Mouse (Mus musculus) forebrain, embryonic 10.5 days (tissue): ENCODE data around the gene Fkbp4. TPM values are rescaled to one million over a fixed set of nuclear protein-coding genes. Genes with fewer than 3 reads are reported as not detected.
A peak's percentile ranks its signal among the peaks of the same experiment; 100 is the strongest.

Source experiments
- DNase-seq: peaks from one replicate; pipeline ENCODE4 v3.0.0-alpha.2; 2017; ENCODE audit warnings: low spot score; ENCODE audit errors: extremely low spot score
- H3K27ac ChIP-seq: fragments of 300-500 bp; sonication (generic); 2 replicates; pipeline ENCODE4 v1.5.1; 2016; ENCODE audit warnings: mild to moderate bottlenecking
- H3K27me3 ChIP-seq: fragments of 300-500 bp; sonication (generic); 2 replicates; pipeline ENCODE4 v1.6.1; 2016; ENCODE audit warnings: mild to moderate bottlenecking; ENCODE audit not compliant: poor library complexity, severe bottlenecking
- H3K36me3 ChIP-seq: fragments of 300-500 bp; sonication (generic); replicated peaks from 2 replicates; pipeline ENCODE4 v1.6.1; 2016; ENCODE audit warnings: mild to moderate bottlenecking, moderate library complexity
- H3K4me1 ChIP-seq: fragments of 300-500 bp; sonication (generic); 2 replicates; pipeline ENCODE4 v1.6.1; 2016
- H3K4me3 ChIP-seq: fragments of 300-500 bp; sonication (generic); 2 replicates; pipeline ENCODE4 v1.5.1; 2016; ENCODE audit warnings: mild to moderate bottlenecking, moderate library complexity
- H3K9me3 ChIP-seq: fragments of 300-500 bp; sonication (generic); 2 replicates; pipeline ENCODE4 v1.6.1; 2016; ENCODE audit warnings: mild to moderate bottlenecking, moderate library complexity
- WGBS: fragments of 180-500 bp; shearing (Covaris S2); methylation state at CpG from one replicate; pipeline ENCODE4 v1.1.7; 2016; 5-methylcytosine and 5-hydroxymethylcytosine counted together
- polyA plus RNA-seq: library from polyadenylated mRNA; unstranded; fragments of >200 nt; fragmentation: Nextera tagmentation; extraction: Ambion mirVana; gene quantifications from 2 replicates; pipeline ENCODE4 v1.2.1, GENCODE M21; 2016

Fkbp4 gene
- polyA plus RNA-seq, 1 experiment from 2014 or later = 821 TPM

DNA sequence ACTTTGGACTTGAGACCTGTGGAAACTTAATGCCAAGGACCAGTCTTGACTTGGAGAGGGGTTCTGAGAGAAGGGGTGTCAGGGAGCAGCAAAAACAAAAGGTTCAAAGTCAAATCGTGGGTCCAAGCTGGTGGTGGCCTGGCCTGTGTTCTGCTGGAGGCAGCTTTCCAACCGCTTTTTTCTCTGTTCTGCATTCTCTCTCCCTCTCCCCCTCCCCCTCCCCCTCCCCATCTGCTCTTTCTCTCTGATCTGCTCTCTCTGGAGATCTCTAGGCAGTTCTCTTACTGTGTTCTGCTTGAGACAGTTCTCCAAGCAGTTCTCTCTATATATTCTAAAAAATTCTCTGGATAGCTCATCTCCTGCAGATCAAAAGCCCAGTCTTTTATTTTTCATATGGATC lies 21.8 kb upstream of the Fkbp4 start:
- DNase-seq = no peak
- Histone ChIP-seq H3K4me1 (peaks cover under 1% of the 10 kb centered on the region; the same call in 1 of the 2 replicates), H3K9me3 (0 out of 2 replicates have a peak, but pooled peaks cover 2% of the 10 kb centered on the region), H3K27ac (no peak overlapping the region), H3K27me3 (no peaks in the 10 kb centered on the region), H3K36me3 (no peaks in the 10 kb centered on the region), H3K4me3 (no peak overlapping the region)
- 67% methylated on average over 2 of the region's 2 CpGs for WGBS

DNA sequence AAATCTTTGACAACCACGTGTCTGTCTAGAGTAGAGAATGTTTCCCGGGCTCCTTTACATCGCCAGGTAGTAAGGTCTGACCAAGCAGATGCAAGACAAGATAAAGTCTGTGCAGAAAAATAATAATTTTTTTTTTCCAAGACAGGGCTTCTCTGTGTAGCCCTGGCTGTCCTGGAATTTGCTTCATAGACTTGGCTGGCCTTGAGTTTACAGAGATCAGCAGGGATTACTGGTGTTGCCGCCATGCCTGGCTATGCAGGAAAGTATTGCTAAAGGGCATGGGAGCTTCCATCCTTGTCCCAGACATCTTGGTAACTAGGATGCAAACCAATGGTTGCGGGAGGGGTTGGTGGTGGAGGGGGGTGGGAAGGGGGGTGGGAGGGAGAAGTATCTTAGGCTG lies 18.7 kb upstream of the Fkbp4 start:
- no peaks in the 10 kb centered on the region for H3K9me3 ChIP-seq
- no peaks in the 10 kb centered on the region for H3K4me1 ChIP-seq
- H3K27me3 ChIP-seq = no peaks in the 10 kb centered on the region
- no peak for DNase-seq
- WGBS = 86% methylated on average over 5 of the region's 5 CpGs
- no peaks in the 10 kb centered on the region for H3K36me3 ChIP-seq
- H3K27ac ChIP-seq = no peak overlapping the region
- H3K4me3 ChIP-seq = no peak overlapping the region

DNA sequence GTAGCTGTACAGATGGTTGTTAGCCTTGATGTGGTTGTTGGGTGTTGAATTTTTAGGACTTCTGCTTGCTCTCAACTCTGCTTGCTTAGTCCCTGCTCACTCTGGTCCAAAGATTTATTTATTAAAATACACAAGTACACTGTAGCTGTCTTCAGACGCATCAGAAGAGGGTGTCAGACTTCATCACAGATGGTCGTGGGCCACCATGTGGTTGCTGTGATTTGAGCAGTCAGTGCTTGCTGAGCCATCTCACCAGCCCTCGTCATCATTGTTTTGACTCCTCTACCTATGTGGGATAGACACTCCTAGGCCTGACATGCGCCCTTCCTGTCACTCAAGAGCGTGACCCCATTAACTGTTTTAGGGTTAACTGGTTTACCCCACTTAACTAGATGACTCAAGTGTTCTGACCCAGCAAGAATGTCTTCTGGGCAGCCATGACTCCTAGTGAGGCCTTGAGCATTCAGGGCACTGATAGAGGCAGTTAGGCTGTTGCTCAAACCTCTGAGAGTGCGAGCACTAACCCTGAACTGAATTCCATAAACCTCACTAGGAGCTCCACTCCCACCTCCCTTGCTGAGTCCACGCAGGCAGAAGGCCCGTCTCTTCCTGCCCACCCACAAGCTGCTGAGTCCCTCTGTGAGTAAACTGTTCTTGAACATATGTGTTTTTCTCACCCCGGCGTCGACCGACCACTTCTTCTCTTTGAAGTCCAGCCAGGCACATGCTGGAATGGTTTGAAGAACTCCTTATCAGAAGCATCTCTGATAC lies 17.5 kb upstream of the Fkbp4 start:
- 88% methylated on average over 12 of the region's 12 CpGs for WGBS

DNA sequence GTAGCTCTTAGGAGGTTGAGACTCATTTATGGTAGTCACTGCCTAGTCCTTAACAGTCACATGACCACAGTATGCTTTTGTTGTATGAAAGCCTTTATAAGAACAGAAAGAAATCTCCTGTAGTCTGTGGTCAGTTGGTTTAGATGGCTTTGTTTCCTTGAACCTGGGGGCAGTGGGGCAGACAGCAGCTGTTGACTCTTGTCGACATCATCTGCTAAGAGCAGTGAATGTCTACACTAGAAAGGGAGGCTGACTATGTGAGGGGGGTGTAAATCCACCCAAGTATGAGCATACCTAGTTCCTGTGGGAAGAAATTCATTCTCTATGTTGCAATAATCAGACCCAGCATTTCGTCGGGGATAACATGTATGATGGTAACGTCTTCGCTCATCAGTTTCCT lies 8.6 kb upstream of the Fkbp4 start:
- H3K27ac ChIP-seq = no peak overlapping the region
- 98% methylated on average over 5 of the region's 5 CpGs for WGBS
- H3K36me3 ChIP-seq = no peaks in the 10 kb centered on the region
- no peaks in the 10 kb centered on the region for H3K9me3 ChIP-seq
- H3K4me1 ChIP-seq = peaks cover 8% of the 10 kb centered on the region
- no peak overlapping the region for H3K4me3 ChIP-seq
- no peaks in the 10 kb centered on the region for H3K27me3 ChIP-seq
- DNase-seq = no peak

More for the DNA sequence above, 17.5 kb upstream of the Fkbp4 start:
- no peak for DNase-seq
- H3K36me3 ChIP-seq = no peaks in the 10 kb centered on the region
- no peak overlapping the region for H3K27ac ChIP-seq
- H3K9me3 ChIP-seq = no peaks in the 10 kb centered on the region
- no peak overlapping the region for H3K4me3 ChIP-seq
- H3K4me1 ChIP-seq = no peaks in the 10 kb centered on the region
- no peaks in the 10 kb centered on the region for H3K27me3 ChIP-seq

DNA sequence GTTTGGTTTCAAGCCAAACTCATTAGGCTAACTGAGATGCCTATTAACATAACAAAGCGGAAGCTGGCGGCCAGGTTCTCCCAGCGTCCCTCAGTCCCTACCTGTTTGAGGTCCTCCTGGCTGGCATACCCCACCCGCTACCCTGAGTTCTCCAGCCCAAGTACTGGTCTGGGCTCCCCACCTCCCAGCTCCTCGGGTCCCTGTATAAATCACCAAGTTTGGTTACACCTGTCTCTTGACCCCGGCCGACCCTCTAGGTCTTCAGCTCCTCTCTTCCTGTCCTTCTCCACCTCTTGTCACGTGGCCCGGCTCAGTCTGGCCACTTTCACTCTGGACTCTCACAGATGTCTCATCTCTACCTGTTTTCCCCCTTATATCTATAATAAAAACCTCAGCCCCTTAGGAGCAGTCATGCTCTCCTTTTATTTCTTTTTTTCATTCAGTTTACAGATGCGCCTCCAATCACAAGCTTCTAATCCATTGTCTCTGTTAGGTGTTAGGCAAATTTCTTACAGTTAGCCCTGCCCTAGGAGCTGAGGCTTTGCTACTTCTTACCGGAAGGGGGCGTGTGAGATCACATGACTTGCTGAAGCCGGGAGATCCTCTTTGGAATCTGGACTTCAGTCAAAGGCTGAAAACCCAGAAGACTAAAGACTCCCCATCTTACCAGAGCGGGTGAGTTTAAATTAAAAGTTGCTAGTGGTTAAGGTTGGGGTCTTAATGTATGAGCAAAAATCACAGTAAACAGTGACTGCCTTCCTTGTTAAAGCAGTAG lies 7.5 kb upstream of the Fkbp4 start:
- no peaks in the 10 kb centered on the region for H3K36me3 ChIP-seq
- no peaks in the 10 kb centered on the region for H3K27me3 ChIP-seq
- peak overlapping the region; percentile 31 for H3K4me3 ChIP-seq
- H3K27ac ChIP-seq = peak overlapping the region; percentile 46; the same call in 1 of the 2 replicates
- peaks cover 8% of the 10 kb centered on the region for H3K4me1 ChIP-seq
- 14% methylated on average over 14 of the region's 14 CpGs for WGBS
- H3K9me3 ChIP-seq = no peaks in the 10 kb centered on the region
- peak; percentile 45 for DNase-seq

DNA sequence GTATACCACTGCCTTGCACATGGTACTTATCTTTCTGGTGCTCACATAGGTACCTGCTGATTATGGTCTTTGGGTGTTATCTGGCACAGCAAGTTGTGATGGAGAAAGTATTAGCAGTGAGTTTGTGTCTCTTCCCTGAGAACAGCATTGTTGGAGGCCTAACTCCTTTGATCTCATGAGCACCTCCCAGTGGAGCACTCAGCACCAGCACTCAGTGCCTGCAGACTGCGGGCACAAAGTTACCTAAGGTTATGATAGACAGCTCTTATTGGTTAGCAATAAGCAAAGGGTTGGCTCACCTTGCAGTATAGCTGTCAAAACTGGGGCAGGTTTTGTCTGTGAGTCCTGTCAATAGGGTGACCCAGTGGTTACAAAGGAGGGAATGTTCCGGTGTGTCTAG lies 1.8 kb upstream of the Fkbp4 start:
- DNase-seq = no peak
- Histone ChIP-seq H3K36me3 (peaks cover 16% of the 10 kb centered on the region), H3K4me3 (no peak overlapping the region), H3K4me1 (peaks cover 23% of the 10 kb centered on the region), H3K27me3 (peaks cover 17% of the 10 kb centered on the region), H3K9me3 (no peaks in the 10 kb centered on the region), H3K27ac (no peak overlapping the region)
- WGBS = 98% methylated on average over 2 of the region's 2 CpGs

DNA sequence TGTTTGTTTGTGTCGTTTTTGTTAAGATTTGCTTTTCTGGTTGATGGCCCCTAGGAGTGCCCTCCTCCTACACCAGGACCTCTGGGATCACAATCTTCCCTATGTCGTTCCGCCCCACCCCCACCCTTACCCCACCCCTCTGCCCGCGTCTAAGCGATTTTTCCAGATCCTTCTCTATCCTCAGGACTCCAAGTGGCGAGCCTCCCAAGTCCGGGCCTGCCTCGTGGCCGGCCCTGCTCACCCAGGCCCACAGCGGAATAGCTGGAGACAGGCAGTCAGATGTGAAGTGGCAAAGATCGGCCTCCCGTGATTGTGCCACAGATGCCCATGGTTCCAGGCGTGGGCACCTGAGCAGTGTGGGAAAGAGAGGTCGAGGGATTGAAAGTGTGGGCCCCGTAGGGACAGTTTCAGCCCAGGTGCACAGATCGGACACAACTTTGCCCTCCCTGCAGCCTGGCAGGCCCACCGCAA lies 429 bp upstream of the Fkbp4 start:
- DNase-seq = no peak
- peak overlapping the region; percentile 99 for H3K27ac ChIP-seq
- peaks cover 17% of the 10 kb centered on the region for H3K27me3 ChIP-seq
- peak overlapping the region; percentile 99 for H3K4me3 ChIP-seq
- no peaks in the 10 kb centered on the region for H3K9me3 ChIP-seq
- WGBS = 34% methylated on average over 18 of the region's 18 CpGs
- peaks cover 23% of the 10 kb centered on the region for H3K4me1 ChIP-seq
- H3K36me3 ChIP-seq = peaks cover 30% of the 10 kb centered on the region

DNA sequence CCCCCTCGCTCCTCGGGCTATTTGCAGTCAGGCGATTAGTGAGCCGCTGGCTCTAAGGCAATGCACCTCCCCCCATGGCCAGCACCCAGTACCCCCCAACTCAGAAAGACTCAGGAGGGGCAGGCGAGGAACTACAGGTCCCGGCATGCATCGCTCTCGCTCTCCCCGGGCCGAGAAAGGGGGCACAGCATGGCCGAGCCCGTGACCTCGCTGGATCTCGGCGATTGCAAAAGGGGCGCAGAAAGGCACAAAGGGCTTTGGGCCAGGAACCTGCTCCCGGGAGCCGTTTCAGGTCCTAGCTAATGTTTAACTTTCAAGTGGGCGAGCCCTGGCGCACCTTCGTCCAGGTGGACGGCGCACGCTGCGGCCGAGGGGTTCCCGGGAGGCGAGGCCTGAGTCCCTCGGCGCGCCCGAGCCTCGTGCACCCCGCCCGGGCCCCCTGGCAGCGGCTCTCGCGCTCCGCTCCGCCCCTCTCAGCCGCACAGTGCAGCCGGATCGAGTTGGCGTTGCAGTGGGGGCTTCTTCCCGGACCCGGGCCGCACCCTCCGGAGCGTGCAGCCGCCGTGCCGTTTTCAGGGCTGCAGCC lies 653 bp downstream of the Fkbp4 start:
- under 1% methylated on average over 52 of the region's 52 CpGs for WGBS
- peak overlapping the region; percentile 99 for H3K4me3 ChIP-seq
- H3K36me3 ChIP-seq = peaks cover 40% of the 10 kb centered on the region
- peaks cover 23% of the 10 kb centered on the region for H3K4me1 ChIP-seq
- peak overlapping the region; percentile 99 for H3K27ac ChIP-seq
- peaks cover 17% of the 10 kb centered on the region for H3K27me3 ChIP-seq
- H3K9me3 ChIP-seq = no peaks in the 10 kb centered on the region
- peak; percentile 79 for DNase-seq

DNA sequence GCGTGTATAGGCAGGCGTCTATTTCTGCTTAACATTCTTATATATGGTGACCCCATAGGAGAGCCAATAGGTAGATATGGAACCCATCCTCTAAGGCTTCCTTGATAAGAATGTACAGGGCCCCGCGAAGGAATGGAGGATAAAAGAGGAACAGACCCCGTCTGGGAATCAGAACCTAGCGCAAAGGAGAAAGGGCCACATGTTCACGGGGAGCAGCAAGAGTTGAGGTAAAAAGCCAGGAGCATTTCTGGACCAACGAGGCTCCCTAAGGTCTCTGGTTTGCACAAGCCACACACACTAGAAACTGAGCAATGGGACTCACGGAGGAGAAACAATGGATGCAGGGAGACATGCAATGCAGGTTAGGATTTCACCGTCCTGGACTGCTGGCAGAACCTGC lies 1.2 kb downstream of the Fkbp4 start:
- Histone ChIP-seq H3K4me3 (peak overlapping the region; percentile 99), H3K27ac (peak overlapping the region; percentile 99), H3K27me3 (peaks cover 17% of the 10 kb centered on the region), H3K4me1 (peaks cover 23% of the 10 kb centered on the region), H3K36me3 (peaks cover 46% of the 10 kb centered on the region), H3K9me3 (no peaks in the 10 kb centered on the region)
- no peak for DNase-seq
- WGBS = 7% methylated on average over 10 of the region's 10 CpGs

DNA sequence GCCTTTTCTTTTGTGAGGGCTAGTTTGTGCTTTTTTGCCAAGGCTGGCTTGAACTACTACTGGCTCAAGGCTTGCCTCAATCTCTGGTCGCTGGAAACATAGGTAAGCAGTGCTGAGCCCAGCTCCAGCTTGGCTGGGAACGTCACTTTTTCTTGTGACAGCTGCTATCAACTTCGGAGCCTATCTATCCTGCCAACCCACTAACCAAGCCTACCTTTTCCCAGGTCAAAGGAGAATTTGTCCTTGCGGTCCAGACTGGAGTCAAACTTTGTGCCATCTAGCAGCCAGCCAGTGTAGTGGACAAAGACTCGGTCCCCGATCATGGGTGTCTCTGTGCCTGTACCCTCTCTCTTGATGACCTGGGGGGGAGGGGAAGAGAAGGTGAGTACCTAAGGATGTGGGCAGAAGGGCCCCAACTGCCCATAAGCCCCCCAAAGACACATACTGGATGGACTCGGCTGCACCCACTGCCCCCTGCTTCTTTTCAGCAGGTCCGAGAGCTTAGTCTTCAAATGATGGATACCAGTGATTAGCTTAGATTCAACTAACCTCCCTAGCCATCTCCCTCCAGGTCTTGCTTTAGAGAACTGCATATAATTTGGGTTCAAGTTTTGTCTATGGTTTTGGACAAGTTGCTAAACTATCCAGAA lies 2.0 kb downstream of the Fkbp4 start:
- no peak for DNase-seq
- Histone ChIP-seq H3K27ac (peak overlapping the region; percentile 99), H3K36me3 (peaks cover 54% of the 10 kb centered on the region), H3K9me3 (no peaks in the 10 kb centered on the region), H3K4me1 (peaks cover 23% of the 10 kb centered on the region), H3K27me3 (peaks cover 17% of the 10 kb centered on the region), H3K4me3 (peak overlapping the region; percentile 99)
- 97% methylated on average over 8 of the region's 8 CpGs for WGBS

DNA sequence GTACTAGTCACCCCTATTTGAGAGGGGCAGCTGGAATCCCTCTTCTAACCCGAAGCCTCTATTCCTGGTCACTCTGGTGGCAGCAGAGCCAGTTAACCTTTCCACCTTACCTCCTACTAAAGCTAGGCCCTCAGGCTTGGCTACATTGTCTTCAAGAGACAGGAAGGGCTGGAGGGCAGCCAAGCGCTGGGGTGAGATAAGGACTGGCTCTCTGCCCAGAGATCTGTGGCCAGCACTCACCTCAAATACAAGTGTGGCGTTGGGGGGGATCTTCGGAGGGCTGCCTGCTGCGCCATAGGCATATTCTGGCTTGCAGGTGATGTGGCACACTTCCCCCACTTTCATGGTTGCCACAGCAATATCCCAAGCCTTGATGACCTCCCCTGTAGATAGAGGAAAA lies 3.0 kb downstream of the Fkbp4 start:
- Histone ChIP-seq H3K27me3 (peaks cover 16% of the 10 kb centered on the region), H3K4me1 (peaks cover 23% of the 10 kb centered on the region), H3K4me3 (no peak overlapping the region), H3K9me3 (no peaks in the 10 kb centered on the region), H3K27ac (no peak overlapping the region), H3K36me3 (peaks cover 64% of the 10 kb centered on the region)
- 95% methylated on average over 5 of the region's 5 CpGs for WGBS
- no peak for DNase-seq

DNA sequence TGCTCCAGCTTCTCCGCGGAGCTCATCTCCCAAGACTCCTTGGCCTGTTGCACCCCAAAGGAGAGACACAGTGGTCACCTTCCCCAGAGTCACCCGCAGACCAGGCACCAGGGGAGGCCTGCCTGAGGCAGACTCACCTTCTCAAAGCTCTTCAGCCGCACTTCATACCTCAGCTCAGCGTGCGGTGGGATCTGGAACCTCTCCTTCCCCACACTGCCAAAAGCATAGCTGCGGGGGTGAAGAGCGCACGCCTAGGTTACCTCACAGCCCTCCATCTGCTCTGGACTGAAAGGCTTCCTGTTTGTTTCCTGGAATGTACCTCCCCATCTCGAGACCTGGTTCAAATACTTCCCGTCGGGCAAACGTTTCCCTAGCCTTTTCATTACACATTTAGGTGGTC lies 4.9 kb downstream of the Fkbp4 start:
- no peaks in the 10 kb centered on the region for H3K9me3 ChIP-seq
- no peak for DNase-seq
- H3K27me3 ChIP-seq = no peaks in the 10 kb centered on the region
- H3K36me3 ChIP-seq = peaks cover 83% of the 10 kb centered on the region
- H3K4me1 ChIP-seq = peaks cover 15% of the 10 kb centered on the region
- no peak overlapping the region for H3K27ac ChIP-seq
- 93% methylated on average over 13 of the region's 13 CpGs for WGBS
- H3K4me3 ChIP-seq = no peak overlapping the region
